Mouse (Mus musculus): Measurements from ENCODE around the gene Uqcrh. TPM values are rescaled to one million over a fixed set of nuclear protein-coding genes. Genes with fewer than 3 reads are reported as not detected.
A peak's percentile ranks its signal among the peaks of the same experiment; 100 is the strongest.

The Uqcrh gene
- total and polyA plus RNA-seq, 2 experiments from 2014 or later: 247 to 429 TPM

DNA sequence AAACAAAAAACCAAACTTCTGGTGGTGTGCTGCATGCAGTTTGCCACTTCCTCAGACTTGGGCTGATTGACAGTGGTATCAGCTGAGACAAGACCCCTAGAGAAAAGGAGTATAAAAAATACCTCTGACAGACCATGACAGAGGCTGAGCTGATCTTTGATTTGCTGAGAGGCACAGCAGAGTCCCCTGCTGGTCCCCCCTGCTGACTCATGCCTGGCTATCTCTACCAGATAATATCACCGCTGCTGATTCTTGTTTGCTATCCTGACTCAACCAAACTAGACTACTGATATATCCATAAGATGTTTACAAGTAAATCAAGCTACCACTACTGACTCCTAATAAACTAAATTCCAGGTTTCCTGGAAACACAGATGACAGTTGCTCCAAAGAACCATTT, 11.0 kb downstream of the Uqcrh start:
- Histone ChIP-seq H3K9ac (replicated peaks; ENCODE audit: low read length, poor library complexity, severe bottlenecking) (no peak overlapping the region), H3K36me3 (ENCODE audit: insufficient read depth, low read length) (peaks cover 5% of the 10 kb centered on the region; the same call in 1 of the 2 replicates), H3K4me2 (ENCODE audit: low read depth, low read length, poor library complexity, severe bottlenecking) (no peak overlapping the region), H3K27me3 (ENCODE audit: insufficient read depth, low read length) (no peaks in the 10 kb centered on the region), H3K9me3 (ENCODE audit: low read length) (no peaks in the 10 kb centered on the region), H3K27ac (ENCODE audit: low read depth, low read length) (no peak overlapping the region), H3K4me3 (ENCODE audit: low read depth, low read length) (no peak overlapping the region), H3K4me1 (ENCODE audit: insufficient read depth, low read length) (no peaks in the 10 kb centered on the region)
- TF ChIP-seq CTCF (IDR thresholded peaks at IDR 0.05): no peak
- 29% methylated on average over 1 of the region's 1 CpGs for WGBS
- no peak for ATAC-seq (ENCODE audit: low FRiP score)
- no peak for DNase-seq (ENCODE audit: low spot score)

DNA sequence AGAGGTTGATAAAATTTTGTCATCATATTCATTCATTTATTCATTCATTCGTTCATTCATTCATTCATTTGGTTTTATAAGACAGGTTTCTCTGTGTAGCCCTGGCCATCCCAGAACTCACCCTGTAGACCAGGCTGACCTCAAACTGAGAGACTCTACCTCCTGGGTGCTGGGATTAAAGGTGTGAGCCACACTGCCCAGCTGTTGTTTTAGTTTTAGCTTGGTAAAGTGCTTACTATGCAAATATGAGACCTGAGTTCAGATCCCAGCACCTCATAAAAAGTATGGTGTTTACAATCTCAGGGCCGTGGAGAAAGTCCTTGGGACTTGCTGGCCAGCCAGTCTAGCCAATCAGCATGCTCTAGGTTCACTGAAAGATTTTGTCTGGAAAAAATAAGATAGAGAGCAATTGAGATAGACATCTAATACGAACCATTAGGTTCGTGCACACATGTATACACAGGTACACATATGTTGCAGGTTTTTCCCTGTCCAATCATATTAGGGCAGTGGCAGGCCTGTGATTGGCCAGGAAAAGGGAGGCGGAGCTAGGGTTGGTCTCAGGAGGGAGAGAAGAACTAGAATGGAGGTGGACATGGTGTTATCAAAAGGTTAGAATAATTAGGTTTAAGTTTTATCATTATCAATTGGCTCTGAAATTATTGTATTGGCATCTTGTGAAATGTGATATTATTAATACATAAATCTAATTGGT, 15.7 kb downstream of the Uqcrh start:
- DNase-seq (ENCODE audit: low spot score) (no peak), ATAC-seq (ENCODE audit: low FRiP score) (no peak)
- no peak for TF ChIP-seq CTCF (IDR thresholded peaks at IDR 0.05)
- H3K4me3 ChIP-seq (ENCODE audit: low read depth, low read length): no peak overlapping the region
- H3K27ac ChIP-seq (ENCODE audit: low read depth, low read length): no peak overlapping the region
- 0 out of 2 replicates have a peak, but pooled peaks cover 2% of the 10 kb centered on the region for H3K4me1 ChIP-seq (ENCODE audit: insufficient read depth, low read length)
- WGBS: 85% methylated on average over 5 of the region's 5 CpGs
- no peaks in the 10 kb centered on the region for H3K9me3 ChIP-seq (ENCODE audit: low read length)
- no peaks in the 10 kb centered on the region for H3K36me3 ChIP-seq (ENCODE audit: insufficient read depth, low read length)
- no peak overlapping the region for H3K9ac ChIP-seq (replicated peaks; ENCODE audit: low read length, poor library complexity, severe bottlenecking)
- no peaks in the 10 kb centered on the region for H3K27me3 ChIP-seq (ENCODE audit: insufficient read depth, low read length)
- no peak overlapping the region for H3K4me2 ChIP-seq (ENCODE audit: low read depth, low read length, poor library complexity, severe bottlenecking)

DNA sequence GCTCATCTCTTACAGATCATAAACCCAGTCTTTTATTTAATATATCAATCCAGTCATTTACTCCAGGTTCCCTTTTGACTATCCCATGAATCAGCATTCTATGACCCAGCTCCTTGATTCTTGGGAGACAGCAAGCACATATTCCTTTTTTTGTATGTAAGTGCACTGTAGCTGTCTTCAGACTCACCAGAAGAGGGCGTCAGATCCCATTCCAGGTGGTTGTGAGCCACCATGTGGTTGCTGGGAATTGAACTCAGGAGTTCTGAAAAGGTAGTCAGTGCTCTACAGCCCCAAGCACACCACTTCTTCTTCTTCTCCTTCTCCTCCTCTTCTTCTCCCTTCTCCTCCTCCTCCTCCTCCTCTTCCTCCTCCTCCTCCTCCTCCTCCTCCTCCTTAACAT, 17.3 kb downstream of the Uqcrh start:
- 0% methylated on average over 1 of the region's 1 CpGs for WGBS
- no peak for TF ChIP-seq CTCF (IDR thresholded peaks at IDR 0.05)

DNA sequence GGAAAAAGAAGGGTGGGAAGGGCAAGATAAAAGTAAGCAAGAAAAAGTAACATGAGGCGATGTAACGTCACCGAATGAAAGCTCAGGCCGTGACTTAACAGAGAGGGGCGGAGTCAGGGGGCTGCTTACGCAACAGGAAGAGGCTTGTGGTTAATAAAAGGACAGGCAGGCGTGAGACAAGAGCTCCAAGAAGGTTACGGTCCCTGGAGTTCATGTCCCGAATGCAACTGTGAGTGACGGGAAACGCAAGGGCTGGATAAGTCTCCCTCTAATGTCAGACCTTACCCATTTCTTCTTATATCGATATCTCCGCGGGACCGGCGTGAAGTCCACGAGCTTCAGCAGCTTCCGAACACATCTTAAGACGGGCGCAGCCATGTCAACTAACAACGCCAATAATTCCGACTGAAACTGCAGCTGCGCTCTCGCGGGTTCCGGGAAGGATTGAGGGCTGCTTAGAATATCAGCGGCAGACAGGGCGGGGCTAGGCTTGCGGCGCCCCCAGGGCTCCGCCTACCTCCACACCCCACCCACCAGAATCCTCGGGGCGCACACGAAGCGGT, 21.4 kb downstream of the Uqcrh start, which contains the start of gene Nsun4:
Nsun4 (minus strand) TSS at position 478 of the 563 bp plus-strand sequence.
- 0 out of 2 replicates have a peak, but pooled peaks cover 2% of the 10 kb centered on the region for H3K4me1 ChIP-seq (ENCODE audit: insufficient read depth, low read length)
- no peaks in the 10 kb centered on the region for H3K27me3 ChIP-seq (ENCODE audit: insufficient read depth, low read length)
- H3K9me3 ChIP-seq (ENCODE audit: low read length): no peaks in the 10 kb centered on the region
- ATAC-seq (ENCODE audit: low FRiP score) (peak; percentile 94), DNase-seq (ENCODE audit: low spot score) (peak; percentile 94)
- H3K4me2 ChIP-seq (ENCODE audit: low read depth, low read length, poor library complexity, severe bottlenecking): peak within 1 kb of the TSS; percentile 64
- H3K9ac ChIP-seq (replicated peaks; ENCODE audit: low read length, poor library complexity, severe bottlenecking): peak within 1 kb of the TSS; percentile 59
- H3K4me3 ChIP-seq (ENCODE audit: low read depth, low read length): peak within 1 kb of the TSS; percentile 54
- no peaks in the 10 kb centered on the region for H3K36me3 ChIP-seq (ENCODE audit: insufficient read depth, low read length)
- H3K27ac ChIP-seq (ENCODE audit: low read depth, low read length): peak within 1 kb of the TSS; percentile 77
- WGBS: under 1% methylated on average over 35 of the region's 35 CpGs
- TF ChIP-seq CTCF (IDR thresholded peaks at IDR 0.05): no peak; the same call in 1 of the 2 replicates

More for the DNA sequence above, 17.3 kb downstream of the Uqcrh start:
- Histone ChIP-seq H3K4me2 (ENCODE audit: low read depth, low read length, poor library complexity, severe bottlenecking) (no peak overlapping the region), H3K9ac (replicated peaks; ENCODE audit: low read length, poor library complexity, severe bottlenecking) (no peak overlapping the region), H3K4me3 (ENCODE audit: low read depth, low read length) (no peak overlapping the region), H3K27ac (ENCODE audit: low read depth, low read length) (no peak overlapping the region), H3K27me3 (ENCODE audit: insufficient read depth, low read length) (no peaks in the 10 kb centered on the region), H3K4me1 (ENCODE audit: insufficient read depth, low read length) (0 out of 2 replicates have a peak, but pooled peaks cover 2% of the 10 kb centered on the region), H3K36me3 (ENCODE audit: insufficient read depth, low read length) (no peaks in the 10 kb centered on the region), H3K9me3 (ENCODE audit: low read length) (no peaks in the 10 kb centered on the region)
- DNase-seq (ENCODE audit: low spot score): no peak
- no peak for ATAC-seq (ENCODE audit: low FRiP score)

DNA sequence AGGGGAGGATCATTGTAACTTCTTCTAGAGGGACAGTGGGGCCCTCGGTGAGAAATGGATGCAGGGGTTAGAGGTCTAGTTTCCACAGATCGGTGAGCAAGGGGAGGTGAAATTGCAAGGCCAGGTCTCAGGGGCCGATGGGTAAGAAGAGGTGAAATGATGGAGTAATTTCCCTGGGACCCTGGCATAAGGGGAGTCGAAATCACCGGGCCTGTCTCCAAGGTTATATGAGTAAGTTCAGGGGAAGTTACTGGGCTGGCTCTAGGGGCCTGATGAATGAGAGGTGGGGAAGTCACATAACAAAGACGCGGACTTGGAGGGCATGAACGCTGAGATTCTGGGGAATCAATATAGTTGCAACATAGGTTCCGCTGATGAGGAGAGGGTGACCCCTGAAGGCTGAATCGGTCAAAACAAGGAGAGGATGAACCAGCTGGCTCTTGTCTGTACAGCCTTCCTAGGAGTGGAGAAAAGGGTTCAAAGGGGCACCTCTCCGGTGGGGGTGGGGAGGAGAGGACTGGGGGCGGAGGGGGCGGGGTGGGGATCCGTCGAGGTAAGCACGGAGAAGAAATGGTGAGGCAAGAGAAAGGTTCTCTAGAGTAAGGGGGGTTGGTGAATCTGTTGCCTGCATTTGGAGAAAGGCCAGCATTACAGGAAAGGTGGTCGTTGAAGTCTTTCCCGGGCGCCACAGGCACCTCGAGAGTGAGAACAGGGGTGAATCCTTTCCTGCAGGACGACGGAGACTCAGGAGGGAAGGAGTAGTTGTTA, 22.2 kb downstream of the Uqcrh start:
- Histone ChIP-seq H3K9ac (replicated peaks; ENCODE audit: low read length, poor library complexity, severe bottlenecking) (peak overlapping the region; percentile 59), H3K27me3 (ENCODE audit: insufficient read depth, low read length) (no peaks in the 10 kb centered on the region), H3K36me3 (ENCODE audit: insufficient read depth, low read length) (no peaks in the 10 kb centered on the region), H3K27ac (ENCODE audit: low read depth, low read length) (peak overlapping the region; percentile 77), H3K4me2 (ENCODE audit: low read depth, low read length, poor library complexity, severe bottlenecking) (peak overlapping the region; percentile 64), H3K4me1 (ENCODE audit: insufficient read depth, low read length) (0 out of 2 replicates have a peak, but pooled peaks cover 2% of the 10 kb centered on the region), H3K9me3 (ENCODE audit: low read length) (no peaks in the 10 kb centered on the region), H3K4me3 (ENCODE audit: low read depth, low read length) (peak overlapping the region; percentile 54)
- ATAC-seq (ENCODE audit: low FRiP score) (peak; percentile 29), DNase-seq (ENCODE audit: low spot score) (peak; percentile 69)
- WGBS: 9% methylated on average over 22 of the region's 22 CpGs
- peak; percentile 57 for TF ChIP-seq CTCF (IDR thresholded peaks at IDR 0.05)
